ENCODE assay signal across 23 mouse cellular contexts in the genomic region with DNA sequence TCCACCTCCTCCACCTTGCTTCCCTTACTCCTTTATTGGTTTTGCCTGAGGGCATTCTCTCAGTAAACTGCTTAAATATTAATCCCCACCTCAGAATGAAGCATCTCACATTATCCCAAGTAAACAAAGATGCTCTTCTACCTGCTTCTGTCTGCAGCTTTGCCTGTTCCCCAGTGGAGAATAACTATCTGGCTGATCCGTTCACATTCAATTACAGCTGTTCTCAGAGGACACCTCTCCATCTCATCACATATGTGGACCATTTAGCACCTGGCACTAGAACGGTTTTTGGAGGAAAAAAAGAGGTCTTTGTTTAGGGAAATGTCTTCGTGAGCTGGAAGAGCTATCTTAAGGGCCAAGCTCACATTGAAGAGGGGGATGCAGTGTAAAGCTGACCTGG.
A peak's percentile ranks its signal among the peaks of the same experiment; 100 is the strongest.
DNase-seq lines count a peak whose midpoint lies in the region; ATAC-seq and TF ChIP-seq lines count a peak whose summit lies in the region.
"Had no signal": no experiment of that assay in that cellular context is flagged by ENCODE, and none has a peak within 500 bp of the region (broad histone marks: within the 10 kb centered on the region; RNA-seq: fewer than 3 reads in every experiment).

No protein-coding gene starts in this region.

- no peaks in the 10 kb centered on the region for H3K27me3 ChIP-seq in hindbrain, embryonic 15.5 days
- H3K27me3 ChIP-seq in hindbrain, embryonic 11.5 days (ENCODE audit: control insufficient read depth, insufficient read depth, low read length), result no peaks in the 10 kb centered on the region
- H3K27me3 ChIP-seq in hindbrain, postnatal 0 days (ENCODE audit: insufficient read depth, low read length), result no peaks in the 10 kb centered on the region
- no peaks in the 10 kb centered on the region for H3K27me3 ChIP-seq in hindbrain, embryonic 10.5 days (ENCODE audit: insufficient read depth, poor library complexity, severe bottlenecking)
- no peaks in the 10 kb centered on the region for H3K27me3 ChIP-seq in neural tube, embryonic 14.5 days (ENCODE audit: control insufficient read depth, insufficient read depth, low read length)
- H3K27me3 ChIP-seq in neural tube, embryonic 15.5 days (replicated peaks), result no peaks in the 10 kb centered on the region
- H3K27me3 ChIP-seq: embryonic facial prominence, embryonic 13.5 days; embryonic facial prominence, embryonic 15.5 days; forebrain, embryonic 12.5 days had no signal

- no peaks in the 10 kb centered on the region for H3K9me3 ChIP-seq in hindbrain, embryonic 15.5 days
- no peaks in the 10 kb centered on the region for H3K9me3 ChIP-seq in hindbrain, embryonic 11.5 days (ENCODE audit: control insufficient read depth, low read length)
- no peaks in the 10 kb centered on the region for H3K9me3 ChIP-seq in hindbrain, postnatal 0 days (ENCODE audit: low read length)
- no peaks in the 10 kb centered on the region for H3K9me3 ChIP-seq in hindbrain, embryonic 10.5 days
- no peaks in the 10 kb centered on the region for H3K9me3 ChIP-seq in neural tube, embryonic 14.5 days (ENCODE audit: control insufficient read depth, low read length)
- no peaks in the 10 kb centered on the region for H3K9me3 ChIP-seq in neural tube, embryonic 15.5 days (replicated peaks)
- H3K9me3 ChIP-seq: embryonic facial prominence, embryonic 13.5 days; embryonic facial prominence, embryonic 15.5 days; forebrain, embryonic 10.5 days; forebrain, embryonic 12.5 days had no signal

- H3K4me3 ChIP-seq in hindbrain, embryonic 15.5 days, result no peak overlapping the region
- no peak overlapping the region for H3K4me3 ChIP-seq in hindbrain, embryonic 11.5 days (ENCODE audit: low read depth, low read length)
- H3K4me3 ChIP-seq in hindbrain, postnatal 0 days (ENCODE audit: low read length), result no peak overlapping the region
- no peak overlapping the region for H3K4me3 ChIP-seq in hindbrain, embryonic 10.5 days
- no peak overlapping the region for H3K4me3 ChIP-seq in neural tube, embryonic 14.5 days (ENCODE audit: low read depth, low read length)
- no peak overlapping the region for H3K4me3 ChIP-seq in neural tube, embryonic 15.5 days (replicated peaks)
- H3K4me3 ChIP-seq: embryonic facial prominence, embryonic 13.5 days; embryonic facial prominence, embryonic 15.5 days; erythroblast, embryonic 14.5 days; forebrain, embryonic 10.5 days; forebrain, embryonic 12.5 days had no signal

- 0 out of 2 replicates have a peak overlapping the region, but pooled peaks have one; percentile 15 for H3K27ac ChIP-seq in hindbrain, embryonic 15.5 days (replicated peaks)
- H3K27ac ChIP-seq in hindbrain, embryonic 11.5 days (ENCODE audit: low read depth, low read length), result no peak overlapping the region
- no peak overlapping the region for H3K27ac ChIP-seq in hindbrain, postnatal 0 days
- H3K27ac ChIP-seq in hindbrain, embryonic 10.5 days, result no peak overlapping the region
- H3K27ac ChIP-seq in neural tube, embryonic 14.5 days (ENCODE audit: low read depth, low read length), result peak overlapping the region; percentile 40; the same call in 1 of the 2 replicates
- H3K27ac ChIP-seq in neural tube, embryonic 15.5 days (replicated peaks), result 0 out of 2 replicates have a peak overlapping the region, but pooled peaks have one; percentile 18
- H3K27ac ChIP-seq: embryonic facial prominence, embryonic 13.5 days; embryonic facial prominence, embryonic 15.5 days; forebrain, embryonic 10.5 days; forebrain, embryonic 12.5 days had no signal

- no peaks in the 10 kb centered on the region for H3K4me1 ChIP-seq in hindbrain, embryonic 15.5 days (replicated peaks)
- no peaks in the 10 kb centered on the region for H3K4me1 ChIP-seq in hindbrain, embryonic 11.5 days (replicated peaks; ENCODE audit: control insufficient read depth, insufficient read depth, low read length)
- no peaks in the 10 kb centered on the region for H3K4me1 ChIP-seq in hindbrain, postnatal 0 days (ENCODE audit: insufficient read depth, low read length)
- no peaks in the 10 kb centered on the region for H3K4me1 ChIP-seq in hindbrain, embryonic 10.5 days (replicated peaks)
- 0 out of 2 replicates have a peak, but pooled peaks cover 3% of the 10 kb centered on the region for H3K4me1 ChIP-seq in neural tube, embryonic 14.5 days (ENCODE audit: control insufficient read depth, insufficient read depth, low read length)
- 0 out of 2 replicates have a peak, but pooled peaks cover 4% of the 10 kb centered on the region for H3K4me1 ChIP-seq in neural tube, embryonic 15.5 days
- H3K4me1 ChIP-seq: embryonic facial prominence, embryonic 13.5 days; embryonic facial prominence, embryonic 15.5 days; forebrain, embryonic 10.5 days; forebrain, embryonic 12.5 days had no signal

- no peak overlapping the region for H3K4me2 ChIP-seq in hindbrain, embryonic 15.5 days
- H3K4me2 ChIP-seq in hindbrain, embryonic 11.5 days (replicated peaks; ENCODE audit: low read depth, low read length), result no peak overlapping the region
- H3K4me2 ChIP-seq in hindbrain, postnatal 0 days (ENCODE audit: low read depth, low read length), result no peak overlapping the region
- no peak overlapping the region for H3K4me2 ChIP-seq in neural tube, embryonic 14.5 days (ENCODE audit: low read depth, low read length)
- no peak overlapping the region for H3K4me2 ChIP-seq in neural tube, embryonic 15.5 days
- H3K4me2 ChIP-seq: embryonic facial prominence, embryonic 13.5 days; embryonic facial prominence, embryonic 15.5 days; forebrain, embryonic 12.5 days had no signal

- no peaks in the 10 kb centered on the region for H3K36me3 ChIP-seq in hindbrain, embryonic 15.5 days
- H3K36me3 ChIP-seq in hindbrain, embryonic 11.5 days (ENCODE audit: control insufficient read depth, insufficient read depth, low read length), result no peaks in the 10 kb centered on the region
- no peaks in the 10 kb centered on the region for H3K36me3 ChIP-seq in hindbrain, postnatal 0 days (ENCODE audit: insufficient read depth, low read length)
- H3K36me3 ChIP-seq in hindbrain, embryonic 10.5 days, result no peaks in the 10 kb centered on the region
- no peaks in the 10 kb centered on the region for H3K36me3 ChIP-seq in neural tube, embryonic 14.5 days (ENCODE audit: control insufficient read depth, insufficient read depth, low read length)
- H3K36me3 ChIP-seq in neural tube, embryonic 15.5 days, result no peaks in the 10 kb centered on the region
- H3K36me3 ChIP-seq: embryonic facial prominence, embryonic 13.5 days; embryonic facial prominence, embryonic 15.5 days; forebrain, embryonic 10.5 days; forebrain, embryonic 12.5 days had no signal

- H3K9ac ChIP-seq in hindbrain, embryonic 15.5 days, result no peak overlapping the region
- no peak overlapping the region for H3K9ac ChIP-seq in hindbrain, embryonic 11.5 days (ENCODE audit: low read depth, low read length)
- no peak overlapping the region for H3K9ac ChIP-seq in hindbrain, postnatal 0 days (replicated peaks; ENCODE audit: low read length)
- no peak overlapping the region for H3K9ac ChIP-seq in neural tube, embryonic 14.5 days (replicated peaks; ENCODE audit: low read depth, low read length)
- H3K9ac ChIP-seq in neural tube, embryonic 15.5 days (replicated peaks), result no peak overlapping the region
- H3K9ac ChIP-seq: embryonic facial prominence, embryonic 13.5 days; embryonic facial prominence, embryonic 15.5 days; forebrain, embryonic 12.5 days had no signal

- no peak for DNase-seq in hindbrain, embryonic 11.5 days (ENCODE audit: low spot score)
- DNase-seq in hindbrain, postnatal 0 days (ENCODE audit: low spot score), result peak; percentile 7
- no peak for DNase-seq in hindbrain, embryonic 10.5 days (ENCODE audit: low spot score)
- no peak for DNase-seq in kidney, postnatal 36 days
- DNase-seq: adrenal gland, adult 2 months; adrenal gland, postnatal 10 days; adrenal gland, postnatal 25 days; cerebellum, adult 11 months; cerebellum, adult 18-20 months; cerebellum, adult 8-10 months; cerebellum, adult 9-11 months; cerebellum, postnatal 14 days; cerebellum, postnatal 36 days; embryo, embryonic 11 days had no signal

- ATAC-seq in hindbrain, embryonic 15.5 days (ENCODE audit: low FRiP score, low read depth), result peak; percentile 51; the same call in 1 of the 2 replicates
- no peak for ATAC-seq in hindbrain, embryonic 11.5 days (ENCODE audit: low FRiP score)
- no peak for ATAC-seq in hindbrain, postnatal 0 days
- ATAC-seq in neural tube, embryonic 14.5 days (ENCODE audit: low read depth), result peak; percentile 72
- ATAC-seq in neural tube, embryonic 15.5 days (ENCODE audit: low FRiP score), result peak; percentile 72
- ATAC-seq: forebrain, embryonic 14.5 days had no signal

- 41% methylated on average over 3 of the region's 3 CpGs for WGBS in hindbrain, embryonic 15.5 days
- 70% methylated on average over 3 of the region's 3 CpGs for WGBS in hindbrain, embryonic 11.5 days
- 59% methylated on average over 3 of the region's 3 CpGs for WGBS in hindbrain, postnatal 0 days
- WGBS in hindbrain, embryonic 10.5 days, result 76% methylated on average over 3 of the region's 3 CpGs
- 48% methylated on average over 3 of the region's 3 CpGs for WGBS in neural tube, embryonic 14.5 days
- WGBS in neural tube, embryonic 15.5 days, result 37% methylated on average over 3 of the region's 3 CpGs

- no peak for TF ChIP-seq CTCF in hindbrain, postnatal 0 days (IDR thresholded peaks at IDR 0.05; ENCODE audit: low read depth)

Comparison
In these comparisons a context has a peak if more than half of its experiments do, and no peak if none do; other contexts are left out.
1. ATAC-seq: peak in hindbrain, embryonic 15.5 days (single experiment), neural tube, embryonic 14.5 days (single experiment) and neural tube, embryonic 15.5 days (single experiment); none in hindbrain, embryonic 11.5 days (single experiment) and hindbrain, postnatal 0 days (single experiment).
2. H3K27ac ChIP-seq: peak in hindbrain, embryonic 15.5 days (single experiment), neural tube, embryonic 14.5 days (single experiment) and neural tube, embryonic 15.5 days (single experiment); none in hindbrain, embryonic 11.5 days (single experiment), hindbrain, postnatal 0 days (single experiment) and hindbrain, embryonic 10.5 days (single experiment).